Comparison of ENCODE assay signal across 8 mouse cellular contexts in the genomic region with DNA sequence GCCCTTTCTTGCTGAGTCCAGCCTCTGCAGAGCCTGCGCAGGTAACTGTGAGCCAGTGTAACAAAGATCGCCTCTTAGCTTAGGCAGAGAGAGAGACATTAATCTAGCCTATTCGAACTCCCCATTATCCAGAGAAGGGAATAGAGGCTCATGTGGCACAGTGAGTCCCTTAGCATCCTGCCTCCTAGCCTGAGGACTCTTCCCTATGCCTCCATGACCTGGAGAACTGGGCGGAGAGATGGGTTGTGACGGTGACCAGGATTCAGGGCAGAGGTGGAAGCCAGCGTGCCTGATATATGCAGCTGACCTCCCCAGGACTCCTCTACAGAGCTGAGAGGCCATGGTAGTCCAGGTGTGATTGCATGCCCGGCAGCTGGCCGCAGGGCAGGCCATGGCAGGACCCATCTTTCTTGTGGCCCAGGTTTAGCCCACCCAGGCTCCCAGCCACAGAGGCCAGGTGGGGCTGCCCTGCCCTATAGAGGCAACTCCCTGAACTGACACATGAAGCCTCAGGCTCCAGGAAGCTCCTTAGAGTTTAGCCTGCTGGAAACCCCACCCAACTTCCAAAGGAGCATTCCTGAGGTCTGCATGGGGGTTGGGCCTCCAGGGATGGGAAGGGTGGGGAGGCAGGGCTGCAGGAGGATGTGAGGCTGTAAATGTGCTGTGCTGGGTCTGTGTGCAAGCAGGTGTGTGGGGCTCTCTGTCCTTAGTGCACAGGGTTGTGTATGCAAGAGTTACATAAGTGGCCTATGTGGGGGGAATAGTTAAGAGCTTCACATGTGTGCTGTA. TPM values are rescaled to one million over a fixed set of nuclear protein-coding genes. Genes with fewer than 3 reads are reported as not detected.
DNase-seq lines count a peak whose midpoint lies in the region; ATAC-seq and TF ChIP-seq lines count a peak whose summit lies in the region.

No protein-coding gene starts in this region.

- no peaks in the 10 kb centered on the region for H3K27me3 ChIP-seq in forebrain, embryonic 10.5 days (ENCODE audit: poor library complexity, severe bottlenecking)
- no peaks in the 10 kb centered on the region for H3K27me3 ChIP-seq in forebrain, embryonic 16.5 days (replicated peaks; ENCODE audit: control insufficient read depth, insufficient read depth, low read length)
- no peaks in the 10 kb centered on the region for H3K27me3 ChIP-seq in spleen, adult 2 months (ENCODE audit: control insufficient read depth, insufficient read depth, low read length)
- no peaks in the 10 kb centered on the region for H3K27me3 ChIP-seq in intestine, embryonic 16.5 days (replicated peaks; ENCODE audit: control insufficient read depth, insufficient read depth, low read length)

- H3K4me1 ChIP-seq in forebrain, embryonic 10.5 days = peaks cover 86% of the 10 kb centered on the region
- H3K4me1 ChIP-seq in forebrain, embryonic 16.5 days (replicated peaks; ENCODE audit: control insufficient read depth, insufficient read depth, low read length) = peaks cover 37% of the 10 kb centered on the region
- H3K4me1 ChIP-seq in spleen, adult 2 months (ENCODE audit: control insufficient read depth, insufficient read depth, insufficient read length) = peaks cover 45% of the 10 kb centered on the region
- H3K4me1 ChIP-seq in intestine, embryonic 16.5 days (ENCODE audit: control insufficient read depth, insufficient read depth, low read length) = peaks cover 90% of the 10 kb centered on the region

- TF ChIP-seq CTCF in spleen, adult 2 months (IDR thresholded peaks at IDR 0.05; ENCODE audit: extremely low read depth, insufficient read depth, insufficient read length, insufficient replicate concordance) = no peak

- no peaks in the 10 kb centered on the region for H3K9me3 ChIP-seq in forebrain, embryonic 10.5 days
- no peaks in the 10 kb centered on the region for H3K9me3 ChIP-seq in forebrain, embryonic 16.5 days (ENCODE audit: control insufficient read depth, low read length)
- no peaks in the 10 kb centered on the region for H3K9me3 ChIP-seq in intestine, embryonic 16.5 days (ENCODE audit: control insufficient read depth, low read length)

- no peak overlapping the region for H3K9ac ChIP-seq in forebrain, embryonic 16.5 days (replicated peaks; ENCODE audit: low read depth, low read length)
- peak overlapping the region; percentile 44; the same call in 1 of the 2 replicates for H3K9ac ChIP-seq in intestine, embryonic 16.5 days (ENCODE audit: low read depth, low read length)

- peaks cover 36% of the 10 kb centered on the region for H3K36me3 ChIP-seq in forebrain, embryonic 10.5 days (replicated peaks)
- H3K36me3 ChIP-seq in forebrain, embryonic 16.5 days (ENCODE audit: control insufficient read depth, insufficient read depth) = 0 out of 2 replicates have a peak, but pooled peaks cover 4% of the 10 kb centered on the region
- no peaks in the 10 kb centered on the region for H3K36me3 ChIP-seq in spleen, adult 2 months (ENCODE audit: control insufficient read depth, insufficient read depth, low read length)
- no peaks in the 10 kb centered on the region for H3K36me3 ChIP-seq in intestine, embryonic 16.5 days (ENCODE audit: control insufficient read depth, insufficient read depth, low read length)

- H3K27ac ChIP-seq in forebrain, embryonic 10.5 days = peak overlapping the region; percentile 78; the same call in 1 of the 2 replicates
- no peak overlapping the region for H3K27ac ChIP-seq in forebrain, embryonic 16.5 days (ENCODE audit: low read length)
- H3K27ac ChIP-seq in spleen, adult 2 months (ENCODE audit: insufficient read depth, low read length) = peak overlapping the region; percentile 59
- H3K27ac ChIP-seq in intestine, embryonic 16.5 days (ENCODE audit: low read length) = peak overlapping the region; percentile 97

- no peak overlapping the region for H3K4me2 ChIP-seq in forebrain, embryonic 16.5 days (ENCODE audit: low read length)
- H3K4me2 ChIP-seq in intestine, embryonic 16.5 days (ENCODE audit: low read depth, low read length) = peak overlapping the region; percentile 40

- H3K4me3 ChIP-seq in forebrain, embryonic 10.5 days = no peak overlapping the region
- no peak overlapping the region for H3K4me3 ChIP-seq in forebrain, embryonic 16.5 days (replicated peaks; ENCODE audit: low read length)
- no peak overlapping the region for H3K4me3 ChIP-seq in spleen, adult 2 months (ENCODE audit: extremely low read depth, insufficient read depth, insufficient read length)
- peak overlapping the region; percentile 13 for H3K4me3 ChIP-seq in intestine, embryonic 16.5 days (ENCODE audit: low read length)

- 77% methylated on average over 8 of the region's 8 CpGs for WGBS in forebrain, embryonic 10.5 days
- 73% methylated on average over 8 of the region's 8 CpGs for WGBS in forebrain, embryonic 16.5 days
- 94% methylated on average over 8 of the region's 8 CpGs for WGBS in spleen, adult 2 months
- 54% methylated on average over 8 of the region's 8 CpGs for WGBS in intestine, embryonic 16.5 days

- ATAC-seq in forebrain, embryonic 16.5 days = no peak
- peak; percentile 71 for ATAC-seq in intestine, embryonic 16.5 days

- TF ChIP-seq POLR2A in spleen, adult 2 months (IDR thresholded peaks at IDR 0.05; ENCODE audit: low read depth, low read length) = no peak

- no peak for DNase-seq in forebrain, embryonic 10.5 days (ENCODE audit: extremely low spot score, low spot score)
- no peak for DNase-seq in spleen, adult 2 months (ENCODE audit: low read depth in 1 of 2, low spot score in 2 of 2)
- DNase-seq in spleen, postnatal 14 days (ENCODE audit: low spot score in 2 of 2) = no peak
- DNase-seq in yolk sac, embryonic 10.5 days (ENCODE audit: low spot score) = peak; percentile 76
- DNase-seq in urinary bladder, postnatal 10 days (ENCODE audit: low spot score) = no peak
- DNase-seq in thymus, postnatal 10 days (ENCODE audit: low spot score in 2 of 2) = no peak

RNA-seq across cellular contexts. Expression of gene Ahdc1, which starts 44.3 kb away (rescaled TPM):
- 5.8 and 7.4 TPM in 2 replicates for polyA plus RNA-seq in forebrain, embryonic 10.5 days (2016; fragmentation: Nextera tagmentation; extraction: Ambion mirVana)
- 13.0 and 13.7 TPM in 2 replicates for polyA plus RNA-seq in forebrain, embryonic 16.5 days (2015; fragmentation: Nextera tagmentation; extraction: Ambion mirVana)
- 24.3 and 25.1 TPM in 2 replicates for polyA plus RNA-seq in spleen, adult 2 months (2012; rRNA removed)
- polyA plus RNA-seq in intestine, embryonic 16.5 days (2015; fragmentation: Nextera tagmentation; extraction: Ambion mirVana) = 5.3 and 5.7 TPM in 2 replicates
